Mouse (Mus musculus): ENCODE results near the gene Slc24a3. TPM values are rescaled to one million over a fixed set of nuclear protein-coding genes. Genes with fewer than 3 reads are reported as not detected.

Gene Slc24a3
- polyA plus RNA-seq, 1 experiment from 2014 or later, result 3.1 TPM

DNA sequence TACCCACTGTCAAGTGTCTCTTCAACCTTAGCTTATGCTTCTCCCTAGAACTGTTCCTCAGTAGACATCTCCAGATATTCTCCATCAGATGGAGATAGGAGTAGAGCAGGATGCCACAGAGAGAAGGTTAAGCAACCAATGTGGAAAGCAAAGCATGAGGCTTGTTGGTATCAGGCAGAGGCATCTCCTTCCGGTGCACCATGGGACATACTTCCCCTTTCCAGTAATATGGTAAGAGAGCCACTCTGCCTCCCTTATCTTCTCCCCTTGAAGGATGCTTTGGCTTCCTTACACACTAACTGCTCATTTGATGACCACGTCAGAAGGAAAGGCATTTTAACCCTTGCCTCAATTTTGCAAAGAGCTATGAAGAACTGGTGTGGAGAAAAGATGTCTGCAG, 21.3 kb downstream of the Slc24a3 start:
- DNase-seq (ENCODE audit: low spot score) (no peak), ATAC-seq (no peak)
- no peaks in the 10 kb centered on the region for H3K36me3 ChIP-seq (ENCODE audit: control insufficient read depth, insufficient read depth, low read length)
- no peaks in the 10 kb centered on the region for H3K9me3 ChIP-seq (replicated peaks; ENCODE audit: control insufficient read depth, low read length)
- H3K27me3 ChIP-seq (replicated peaks; ENCODE audit: control insufficient read depth, insufficient read depth, low read length), result no peaks in the 10 kb centered on the region
- H3K27ac ChIP-seq (ENCODE audit: low read depth, low read length), result no peak overlapping the region
- H3K9ac ChIP-seq (ENCODE audit: low read length), result no peak overlapping the region
- H3K4me1 ChIP-seq (ENCODE audit: control insufficient read depth, insufficient read depth, low read length), result no peaks in the 10 kb centered on the region
- WGBS, result 84% methylated on average over 2 of the region's 2 CpGs
- H3K4me2 ChIP-seq (ENCODE audit: low read length), result no peak overlapping the region
- H3K4me3 ChIP-seq (ENCODE audit: low read depth, low read length), result no peak overlapping the region

DNA sequence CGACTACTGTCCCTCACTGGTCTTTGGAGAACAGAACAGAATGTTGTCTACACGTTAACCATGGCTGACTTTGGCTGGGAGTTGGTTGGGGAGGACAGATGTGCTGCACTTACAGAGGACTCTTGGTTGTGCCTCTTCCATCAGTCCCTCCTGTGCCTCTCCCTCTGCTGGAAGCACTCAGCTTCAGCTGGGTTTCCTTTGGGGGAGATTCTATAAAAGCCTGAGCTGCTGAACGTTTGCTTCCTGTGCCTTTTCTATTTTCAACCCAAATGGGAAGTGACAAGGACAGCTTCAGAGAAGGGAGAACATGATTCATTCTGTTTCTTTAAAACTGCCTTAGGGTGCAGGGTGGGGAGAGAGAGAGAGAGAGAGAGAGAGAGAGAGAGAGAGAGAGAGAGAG, 28.5 kb downstream of the Slc24a3 start:
- no peaks in the 10 kb centered on the region for H3K27me3 ChIP-seq (replicated peaks; ENCODE audit: control insufficient read depth, insufficient read depth, low read length)
- H3K9ac ChIP-seq (ENCODE audit: low read length), result no peak overlapping the region
- no peaks in the 10 kb centered on the region for H3K4me1 ChIP-seq (ENCODE audit: control insufficient read depth, insufficient read depth, low read length)
- DNase-seq (ENCODE audit: low spot score) (no peak), ATAC-seq (no peak)
- no peaks in the 10 kb centered on the region for H3K36me3 ChIP-seq (ENCODE audit: control insufficient read depth, insufficient read depth, low read length)
- H3K27ac ChIP-seq (ENCODE audit: low read depth, low read length), result no peak overlapping the region
- H3K9me3 ChIP-seq (replicated peaks; ENCODE audit: control insufficient read depth, low read length), result no peaks in the 10 kb centered on the region
- no peak overlapping the region for H3K4me3 ChIP-seq (ENCODE audit: low read depth, low read length)
- WGBS, result 70% methylated on average over 3 of the region's 3 CpGs
- H3K4me2 ChIP-seq (ENCODE audit: low read length), result no peak overlapping the region

DNA sequence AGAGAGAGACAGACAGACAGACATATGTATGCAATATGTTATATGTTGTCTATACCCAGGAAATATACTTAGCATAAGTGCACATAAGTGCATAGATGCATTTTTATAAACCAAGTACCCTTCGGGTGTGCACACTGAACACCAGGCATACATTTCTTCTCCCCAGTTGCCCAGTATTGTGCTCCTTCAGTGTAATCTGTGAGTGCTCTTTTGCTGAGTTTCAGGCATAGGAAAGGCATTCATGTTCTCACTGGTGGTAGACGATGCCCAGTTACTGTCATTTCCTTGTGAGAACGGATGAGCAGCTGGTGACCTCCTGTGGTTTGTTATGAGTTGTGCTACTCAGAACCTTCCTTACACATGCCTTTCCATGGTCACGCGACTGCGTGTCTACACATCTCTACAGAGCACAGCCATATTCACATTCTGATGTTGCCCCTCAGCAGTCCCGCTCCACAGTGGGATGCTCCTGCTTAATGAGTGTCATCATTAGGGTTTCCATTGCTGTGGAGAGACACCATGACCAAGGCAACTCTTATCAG, 29.0 kb downstream of the Slc24a3 start:
- DNase-seq (ENCODE audit: low spot score), result no peak
- WGBS, result 90% methylated on average over 7 of the region's 7 CpGs

DNA sequence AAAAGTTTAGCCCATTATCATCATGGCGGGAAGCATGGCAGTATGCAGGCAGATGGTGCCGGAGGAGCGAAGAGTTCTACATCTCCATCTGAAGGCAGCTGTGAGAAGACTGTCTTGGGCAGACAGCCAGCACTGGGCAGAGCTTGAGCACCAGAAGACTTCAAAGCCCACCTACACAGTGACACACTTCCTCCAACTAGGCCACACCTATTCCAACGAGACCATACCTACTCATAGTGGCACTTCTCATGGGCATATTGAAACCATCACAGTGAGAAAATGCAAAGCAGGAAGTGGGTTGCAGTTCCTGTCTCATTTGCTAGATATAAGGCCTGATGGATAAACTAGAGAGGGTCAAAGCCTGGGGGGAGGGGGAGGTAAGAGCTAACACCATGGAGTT, 29.5 kb downstream of the Slc24a3 start:
- Histone ChIP-seq H3K36me3 (ENCODE audit: control insufficient read depth, insufficient read depth, low read length) (no peaks in the 10 kb centered on the region), H3K4me3 (ENCODE audit: low read depth, low read length) (no peak overlapping the region), H3K4me1 (ENCODE audit: control insufficient read depth, insufficient read depth, low read length) (no peaks in the 10 kb centered on the region), H3K9ac (ENCODE audit: low read length) (no peak overlapping the region), H3K27me3 (replicated peaks; ENCODE audit: control insufficient read depth, insufficient read depth, low read length) (no peaks in the 10 kb centered on the region), H3K4me2 (ENCODE audit: low read length) (no peak overlapping the region), H3K27ac (ENCODE audit: low read depth, low read length) (no peak overlapping the region), H3K9me3 (replicated peaks; ENCODE audit: control insufficient read depth, low read length) (no peaks in the 10 kb centered on the region)
- no peak for DNase-seq (ENCODE audit: low spot score)
- ATAC-seq, result no peak
- 90% methylated on average over 4 of the region's 4 CpGs for WGBS

More for the DNA sequence above, 29.0 kb downstream of the Slc24a3 start:
- H3K27ac ChIP-seq (ENCODE audit: low read depth, low read length), result no peak overlapping the region
- no peak overlapping the region for H3K9ac ChIP-seq (ENCODE audit: low read length)
- H3K36me3 ChIP-seq (ENCODE audit: control insufficient read depth, insufficient read depth, low read length), result no peaks in the 10 kb centered on the region
- no peak overlapping the region for H3K4me3 ChIP-seq (ENCODE audit: low read depth, low read length)
- no peak for ATAC-seq
- H3K27me3 ChIP-seq (replicated peaks; ENCODE audit: control insufficient read depth, insufficient read depth, low read length), result no peaks in the 10 kb centered on the region
- no peaks in the 10 kb centered on the region for H3K4me1 ChIP-seq (ENCODE audit: control insufficient read depth, insufficient read depth, low read length)
- H3K9me3 ChIP-seq (replicated peaks; ENCODE audit: control insufficient read depth, low read length), result no peaks in the 10 kb centered on the region
- no peak overlapping the region for H3K4me2 ChIP-seq (ENCODE audit: low read length)

DNA sequence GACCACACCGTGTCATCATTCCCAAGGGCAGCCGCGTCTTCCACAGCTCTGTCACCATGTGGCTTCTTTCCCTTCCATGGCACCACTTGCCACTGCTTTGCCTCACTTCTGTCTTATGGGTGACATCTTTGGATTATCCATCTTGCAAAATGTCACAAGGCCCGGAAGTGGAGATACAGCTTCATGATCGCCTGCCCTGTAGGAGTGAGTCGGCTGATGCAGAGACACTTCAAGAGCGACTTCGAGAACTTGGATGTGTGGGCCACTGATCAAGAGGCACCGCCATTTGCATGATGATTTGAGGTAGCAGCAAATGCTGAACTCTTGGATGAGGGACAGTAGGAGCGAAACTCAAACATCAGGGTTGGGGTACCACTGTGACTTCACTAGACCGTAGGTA, 46.0 kb downstream of the Slc24a3 start:
- ATAC-seq (no peak), DNase-seq (ENCODE audit: low spot score) (no peak)
- Histone ChIP-seq H3K27ac (ENCODE audit: low read depth, low read length) (no peak overlapping the region), H3K4me2 (ENCODE audit: low read length) (no peak overlapping the region), H3K9ac (ENCODE audit: low read length) (no peak overlapping the region), H3K27me3 (replicated peaks; ENCODE audit: control insufficient read depth, insufficient read depth, low read length) (no peaks in the 10 kb centered on the region), H3K36me3 (ENCODE audit: control insufficient read depth, insufficient read depth, low read length) (no peaks in the 10 kb centered on the region), H3K4me1 (ENCODE audit: control insufficient read depth, insufficient read depth, low read length) (no peaks in the 10 kb centered on the region), H3K4me3 (ENCODE audit: low read depth, low read length) (no peak overlapping the region), H3K9me3 (replicated peaks; ENCODE audit: control insufficient read depth, low read length) (no peaks in the 10 kb centered on the region)
- 97% methylated on average over 11 of the region's 11 CpGs for WGBS

DNA sequence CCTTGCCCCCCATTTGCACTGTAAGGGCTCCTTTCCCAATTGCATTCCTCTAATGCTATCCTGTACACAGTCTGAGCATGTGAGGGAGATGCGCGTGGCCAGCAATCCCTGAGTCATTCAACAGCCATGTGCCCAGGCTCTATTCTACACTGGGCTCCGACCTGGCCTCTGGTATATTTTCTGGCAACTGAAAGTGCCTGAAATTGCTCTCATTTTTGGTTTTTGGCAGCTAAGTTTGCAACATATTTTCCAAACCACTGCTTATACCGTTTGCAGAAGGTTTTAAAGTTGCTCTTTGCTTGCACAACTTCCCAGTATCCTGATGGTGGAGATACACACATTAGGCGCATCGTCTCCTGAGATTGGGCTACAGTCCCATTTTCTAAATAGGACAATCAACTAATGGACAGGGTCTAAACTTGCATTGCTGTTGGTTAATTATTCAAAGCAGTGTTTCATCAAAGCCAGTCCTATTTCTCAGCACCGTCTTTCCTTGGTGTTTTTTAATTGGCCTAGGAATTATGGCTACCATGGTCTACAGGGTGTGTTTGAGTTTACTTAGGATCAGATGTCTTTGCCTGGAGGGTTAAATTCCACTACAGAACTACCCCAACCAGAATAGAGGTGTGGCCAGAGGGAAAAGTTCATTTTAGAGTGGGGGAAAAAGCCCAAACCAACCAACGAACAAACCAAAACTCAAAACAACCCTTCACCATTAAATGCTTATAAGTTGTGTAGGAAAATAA, 46.7 kb downstream of the Slc24a3 start:
- H3K36me3 ChIP-seq (ENCODE audit: control insufficient read depth, insufficient read depth, low read length), result no peaks in the 10 kb centered on the region
- H3K4me2 ChIP-seq (ENCODE audit: low read length), result no peak overlapping the region
- H3K4me3 ChIP-seq (ENCODE audit: low read depth, low read length), result no peak overlapping the region
- ATAC-seq, result no peak
- no peak overlapping the region for H3K9ac ChIP-seq (ENCODE audit: low read length)
- WGBS, result 81% methylated on average over 8 of the region's 8 CpGs
- H3K9me3 ChIP-seq (replicated peaks; ENCODE audit: control insufficient read depth, low read length), result no peaks in the 10 kb centered on the region
- H3K27ac ChIP-seq (ENCODE audit: low read depth, low read length), result no peak overlapping the region
- no peaks in the 10 kb centered on the region for H3K4me1 ChIP-seq (ENCODE audit: control insufficient read depth, insufficient read depth, low read length)
- H3K27me3 ChIP-seq (replicated peaks; ENCODE audit: control insufficient read depth, insufficient read depth, low read length), result no peaks in the 10 kb centered on the region
- no peak for DNase-seq (ENCODE audit: low spot score)

DNA sequence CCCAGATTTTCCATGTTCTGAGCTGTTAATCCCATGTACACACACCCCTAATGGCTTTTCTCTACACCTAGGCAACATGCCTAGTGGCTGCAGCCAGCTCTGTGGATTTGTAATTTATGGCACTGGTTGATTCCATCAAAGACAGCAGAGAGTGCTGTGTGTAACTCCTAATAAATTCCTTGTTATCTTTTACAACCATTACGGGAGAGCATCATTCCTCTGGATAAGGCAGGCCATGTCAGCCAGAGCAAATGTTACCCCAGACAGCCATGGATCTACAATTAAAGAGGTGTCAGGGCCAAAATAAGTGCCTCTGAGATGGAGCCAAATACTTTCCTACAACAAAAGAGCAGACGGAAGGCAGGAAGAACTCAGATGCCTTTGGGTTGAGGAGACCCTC, 49.0 kb downstream of the Slc24a3 start:
- DNase-seq (ENCODE audit: low spot score), result no peak
- Histone ChIP-seq H3K4me1 (ENCODE audit: control insufficient read depth, insufficient read depth, low read length) (no peaks in the 10 kb centered on the region), H3K4me2 (ENCODE audit: low read length) (no peak overlapping the region), H3K36me3 (ENCODE audit: control insufficient read depth, insufficient read depth, low read length) (no peaks in the 10 kb centered on the region), H3K27ac (ENCODE audit: low read depth, low read length) (no peak overlapping the region), H3K27me3 (replicated peaks; ENCODE audit: control insufficient read depth, insufficient read depth, low read length) (no peaks in the 10 kb centered on the region), H3K9ac (ENCODE audit: low read length) (no peak overlapping the region), H3K9me3 (replicated peaks; ENCODE audit: control insufficient read depth, low read length) (no peaks in the 10 kb centered on the region), H3K4me3 (ENCODE audit: low read depth, low read length) (no peak overlapping the region)
- WGBS, result 94% methylated on average over 2 of the region's 2 CpGs
- ATAC-seq, result no peak

DNA sequence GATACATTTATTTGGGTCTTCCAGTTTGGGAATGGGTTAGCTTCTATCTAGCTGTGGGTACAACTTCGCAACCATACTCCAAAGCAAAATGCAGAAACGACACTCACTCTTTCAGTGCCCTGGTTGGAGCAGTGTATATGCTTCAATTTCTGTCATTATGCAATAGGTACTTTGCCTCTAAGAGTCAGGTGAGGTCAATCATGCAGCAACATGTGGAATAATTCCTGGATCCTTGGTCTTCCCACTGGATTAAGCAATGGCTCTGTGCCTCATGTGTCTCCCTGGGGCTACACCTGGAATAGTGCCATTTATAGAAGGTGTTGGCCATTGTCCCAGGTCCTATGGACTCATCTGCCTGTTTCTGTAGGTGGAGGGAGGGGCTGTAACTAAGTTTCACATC, 49.9 kb downstream of the Slc24a3 start:
- no peak overlapping the region for H3K9ac ChIP-seq (ENCODE audit: low read length)
- WGBS, result 93% methylated on average over 2 of the region's 2 CpGs
- no peaks in the 10 kb centered on the region for H3K36me3 ChIP-seq (ENCODE audit: control insufficient read depth, insufficient read depth, low read length)
- H3K4me1 ChIP-seq (ENCODE audit: control insufficient read depth, insufficient read depth, low read length), result no peaks in the 10 kb centered on the region
- no peak for DNase-seq (ENCODE audit: low spot score)
- H3K4me3 ChIP-seq (ENCODE audit: low read depth, low read length), result no peak overlapping the region
- no peak for ATAC-seq
- H3K27ac ChIP-seq (ENCODE audit: low read depth, low read length), result no peak overlapping the region
- no peak overlapping the region for H3K4me2 ChIP-seq (ENCODE audit: low read length)
- H3K27me3 ChIP-seq (replicated peaks; ENCODE audit: control insufficient read depth, insufficient read depth, low read length), result no peaks in the 10 kb centered on the region
- no peaks in the 10 kb centered on the region for H3K9me3 ChIP-seq (replicated peaks; ENCODE audit: control insufficient read depth, low read length)

DNA sequence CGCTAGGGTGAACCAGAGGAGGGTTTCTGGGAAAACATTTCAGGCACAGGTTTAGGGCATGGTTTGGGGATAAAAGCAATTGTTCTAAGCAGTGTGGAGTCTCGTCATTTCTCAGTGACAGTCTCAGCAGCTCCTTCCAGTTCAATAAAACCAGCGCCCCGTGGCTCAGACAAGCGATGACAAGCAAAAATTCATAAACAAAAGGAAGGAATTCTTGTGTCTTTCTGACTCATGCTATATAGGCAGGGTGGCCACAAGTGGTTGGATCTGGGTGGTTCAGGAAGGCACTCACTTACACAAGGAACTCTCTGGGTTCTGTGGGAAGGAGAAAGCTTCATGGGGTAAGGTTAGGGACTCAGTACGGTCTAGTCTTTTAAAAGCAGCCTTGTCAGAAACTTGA, 51.7 kb downstream of the Slc24a3 start:
- Histone ChIP-seq H3K4me3 (ENCODE audit: low read depth, low read length) (no peak overlapping the region), H3K4me1 (ENCODE audit: control insufficient read depth, insufficient read depth, low read length) (no peaks in the 10 kb centered on the region), H3K9ac (ENCODE audit: low read length) (no peak overlapping the region), H3K27ac (ENCODE audit: low read depth, low read length) (no peak overlapping the region), H3K4me2 (ENCODE audit: low read length) (no peak overlapping the region), H3K27me3 (replicated peaks; ENCODE audit: control insufficient read depth, insufficient read depth, low read length) (no peaks in the 10 kb centered on the region), H3K36me3 (ENCODE audit: control insufficient read depth, insufficient read depth, low read length) (no peaks in the 10 kb centered on the region), H3K9me3 (replicated peaks; ENCODE audit: control insufficient read depth, low read length) (no peaks in the 10 kb centered on the region)
- ATAC-seq (no peak), DNase-seq (ENCODE audit: low spot score) (no peak)
- WGBS, result 78% methylated on average over 6 of the region's 6 CpGs
